Mouse (Mus musculus) neutrophil, adult 83 days (primary cell): ENCODE results near the gene Ccdc158. TPM values are rescaled to one million over a fixed set of nuclear protein-coding genes. Genes with fewer than 3 reads are reported as not detected.

Experiments
- total RNA-seq, 2 experiments: library from RNA; stranded (reverse); gene quantifications; one replicate each; pipeline ENCODE4 v1.2.4; 2023

The Ccdc158 gene
- under 1 TPM in 1 of 2 experiments, not detected in 1; 0.22 TPM for total RNA-seq

DNA sequence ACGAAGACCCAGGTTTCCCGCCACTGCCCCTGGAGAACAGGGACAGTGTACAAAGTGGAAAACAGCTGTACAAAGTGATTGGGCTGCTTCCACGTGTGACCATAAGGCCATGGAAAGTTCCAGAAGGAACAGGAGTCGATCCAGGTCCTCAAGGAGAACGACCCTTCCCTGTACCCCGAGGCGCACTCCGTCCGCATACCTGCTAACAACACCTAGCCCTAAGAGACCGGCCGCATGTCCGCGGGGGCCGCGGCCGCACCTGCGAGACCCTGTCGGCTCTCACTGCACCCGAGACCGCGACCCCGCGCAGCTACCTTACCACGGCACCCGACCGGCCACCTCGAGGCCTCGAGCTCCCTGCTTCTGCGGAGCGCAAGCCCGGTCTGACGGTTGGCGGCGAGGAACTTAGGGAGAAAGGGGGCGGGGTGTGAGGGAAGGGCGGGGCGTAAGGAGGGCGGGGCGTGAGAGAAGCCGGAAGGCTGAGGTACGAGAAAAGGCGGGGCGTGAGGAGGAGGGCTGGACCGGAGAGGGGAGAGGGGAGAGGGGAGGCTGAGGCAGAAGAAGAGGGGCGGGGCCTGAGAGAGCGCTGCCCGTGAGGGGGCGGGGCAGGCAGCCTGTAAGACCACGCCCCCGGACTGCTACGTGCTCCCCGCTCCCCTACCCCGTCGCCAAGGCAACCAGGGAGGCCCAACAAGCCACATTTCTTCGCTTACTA is at the start of gene Ccdc158:
Ccdc158 (minus strand) TSS at position 413 of the 715 bp plus-strand sequence.

GRCm38 (mm10) chr5:92683351-92683807 is 8.3 kb upstream of the Ccdc158 start, which contains the start of gene Shroom3:
Shroom3 (plus strand) TSS chr5:92683435.

GRCm38 (mm10) chr5:92602691-92603690 is 72.1 kb downstream of the Ccdc158 start, which contains the start of gene Stbd1:
Stbd1 (plus strand) TSS chr5:92603041.

Other genes with a start within 250 kb of the Ccdc158 start
- 10 to 100 TPM; 27.7 to 28.2 TPM for gene Nup54, start 240.1 kb downstream of the Ccdc158 start, total RNA-seq
- 10 to 100 TPM; 31.3 to 34.8 TPM for gene Scarb2, start 168.4 kb downstream of the Ccdc158 start, total RNA-seq
- gene Fam47e, start 120.2 kb downstream of the Ccdc158 start, total RNA-seq, result not detected
- 1 to 10 TPM; 1.0 to 1.3 TPM for gene Stbd1, start 72.2 kb downstream of the Ccdc158 start, total RNA-seq
- gene Shroom3, start 8.2 kb upstream of the Ccdc158 start, total RNA-seq, result not detected